Mouse (Mus musculus): ENCODE measurements around the gene Slc1a5. TPM values are rescaled to one million over a fixed set of nuclear protein-coding genes. Genes with fewer than 3 reads are reported as not detected.

Slc1a5 gene
- total RNA-seq, 1 experiment from 2014 or later, result 56.6 TPM

DNA sequence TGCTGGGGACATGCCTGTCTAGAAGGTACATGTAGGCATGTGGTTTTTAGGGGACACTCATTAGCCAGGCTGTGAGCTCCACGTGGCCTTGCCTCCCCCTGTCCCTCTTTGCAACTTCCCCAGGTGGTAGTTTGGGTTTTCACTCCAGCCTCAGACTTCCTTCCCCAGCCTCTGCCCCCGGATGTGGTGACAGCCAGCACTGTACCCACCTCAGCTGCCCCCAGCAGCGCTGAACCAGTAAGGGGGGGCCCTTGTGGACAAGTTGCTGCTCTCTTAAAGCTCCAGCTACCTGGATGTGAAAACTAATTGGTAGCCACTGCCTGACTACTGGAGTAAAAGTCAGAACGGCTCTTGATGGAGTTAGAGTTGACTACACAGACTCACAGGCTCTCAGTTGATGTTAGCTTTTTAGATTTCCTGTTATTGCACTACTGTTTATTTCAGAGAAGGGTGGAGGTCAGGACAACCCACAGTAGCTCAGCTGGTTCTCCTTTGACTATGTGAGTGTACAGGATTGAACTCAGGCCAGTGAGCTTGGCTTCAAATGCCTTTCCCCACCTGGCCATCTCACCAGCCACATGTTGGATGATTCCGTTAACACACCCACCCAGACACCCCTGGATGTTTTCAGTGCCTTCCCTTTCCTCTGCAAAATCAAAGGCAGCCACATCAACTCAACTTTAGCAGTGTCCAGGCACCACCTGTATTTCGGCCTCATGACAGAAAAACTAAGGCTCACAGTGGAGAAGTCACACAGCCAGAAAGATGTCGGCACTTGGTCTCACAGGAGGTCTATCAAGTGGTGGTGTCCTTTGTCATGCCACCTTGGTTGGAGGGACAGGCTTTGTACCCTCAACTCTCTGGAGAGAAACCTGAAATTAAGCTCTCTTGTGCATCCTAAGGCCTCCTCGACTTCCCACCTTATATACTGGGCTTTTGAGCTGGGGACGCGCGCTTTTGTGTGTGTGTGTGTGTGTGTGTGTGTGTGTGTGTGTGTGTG is 60.7 kb downstream of the Slc1a5 start:
- peak; percentile 18; the same call in 1 of the 2 replicates for ATAC-seq (replicated peaks; ENCODE audit: insufficient number of reproducible peaks, low FRiP score, low TSS enrichment, poor library complexity, severe bottlenecking)

DNA sequence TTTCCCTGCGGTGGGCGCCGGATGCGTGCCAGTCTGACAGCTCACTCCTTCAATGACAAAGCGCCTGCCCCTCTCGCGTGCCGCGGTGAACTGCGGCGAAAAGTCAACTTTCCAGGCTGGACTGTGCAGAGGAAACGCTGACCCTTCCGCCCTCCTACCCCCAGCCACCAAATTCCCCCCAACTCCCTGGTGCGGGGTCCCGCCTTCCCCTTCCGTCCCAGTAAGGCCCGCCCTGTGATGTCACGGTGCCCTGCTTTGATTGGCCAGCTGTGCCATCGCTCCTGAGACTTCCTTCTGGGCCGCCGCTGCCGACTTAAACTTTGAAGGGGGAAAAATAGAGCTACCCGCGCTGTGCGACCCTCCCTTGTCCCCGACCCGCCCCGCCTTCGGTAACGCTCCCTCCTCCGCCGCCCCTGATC is 61.5 kb downstream of the Slc1a5 start, which contains the start of gene Prkd2:
Gene Prkd2, plus strand, starts transcription at position 258 of the 419 bp plus-strand sequence.
- ATAC-seq (replicated peaks; ENCODE audit: insufficient number of reproducible peaks, low FRiP score, low TSS enrichment, poor library complexity, severe bottlenecking), result peak; percentile 82

- no peak for ATAC-seq (replicated peaks; ENCODE audit: insufficient number of reproducible peaks, low FRiP score, low TSS enrichment, poor library complexity, severe bottlenecking)
Observed at GRCm38 (mm10) chr7:16843441-16844171, 62.5 kb downstream of the Slc1a5 start.

DNA sequence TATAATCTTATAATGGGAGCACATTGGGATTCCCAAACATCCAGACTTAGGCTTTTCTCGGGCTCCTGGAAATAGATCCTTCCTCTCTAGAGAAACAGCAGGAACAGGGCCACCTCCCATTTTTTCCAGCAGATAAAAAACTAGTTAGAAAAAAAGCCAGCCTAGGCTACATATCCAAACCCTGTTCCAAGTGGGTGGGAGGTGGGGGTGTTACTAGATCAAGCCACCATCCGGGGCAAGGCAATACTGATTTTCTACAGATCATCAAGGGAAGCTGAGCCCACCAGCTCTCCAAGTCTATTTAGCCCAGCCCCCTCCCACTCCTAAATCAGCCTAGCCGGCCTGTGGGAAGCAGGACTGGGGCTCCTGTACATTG is 63.5 kb downstream of the Slc1a5 start:
- no peak for ATAC-seq (replicated peaks; ENCODE audit: insufficient number of reproducible peaks, low FRiP score, low TSS enrichment, poor library complexity, severe bottlenecking)

DNA sequence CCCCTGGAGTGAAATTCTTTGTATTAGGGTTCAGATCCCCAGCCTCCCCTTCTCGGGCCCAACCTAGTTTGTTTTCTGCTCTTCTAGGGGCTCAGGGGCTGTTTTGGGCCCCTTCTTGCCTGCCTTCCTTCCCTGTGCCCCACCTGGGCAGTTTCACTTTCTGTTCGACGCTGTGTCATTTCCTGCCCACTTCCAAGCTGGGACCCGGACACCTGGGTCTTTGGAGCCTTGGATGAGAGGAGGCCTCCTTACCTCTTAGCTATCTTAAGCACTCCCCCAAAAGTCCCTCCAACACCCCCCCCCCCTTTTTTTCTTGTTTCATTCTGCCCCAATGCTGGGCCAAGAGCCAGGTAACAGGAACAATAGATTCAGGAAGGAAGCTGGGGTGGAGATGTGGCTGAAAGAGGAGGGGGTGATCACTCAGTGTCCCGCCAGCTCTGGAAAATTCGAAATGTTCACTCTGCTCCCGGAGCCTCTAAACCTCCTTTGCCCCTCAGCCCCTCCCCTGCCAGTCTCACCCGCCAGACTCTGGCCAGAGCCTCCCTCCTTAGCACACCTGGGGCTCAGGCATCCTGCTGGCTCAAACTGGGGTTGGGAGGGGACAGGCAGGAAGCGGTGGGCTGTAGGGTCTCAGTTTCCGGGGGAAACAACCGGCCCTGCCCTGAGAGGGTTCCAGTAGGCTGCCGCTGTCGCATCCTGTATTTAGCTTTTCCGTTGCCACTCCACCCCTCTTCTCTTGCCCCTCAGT is 64.1 kb downstream of the Slc1a5 start:
- no peak for ATAC-seq (replicated peaks; ENCODE audit: insufficient number of reproducible peaks, low FRiP score, low TSS enrichment, poor library complexity, severe bottlenecking)

DNA sequence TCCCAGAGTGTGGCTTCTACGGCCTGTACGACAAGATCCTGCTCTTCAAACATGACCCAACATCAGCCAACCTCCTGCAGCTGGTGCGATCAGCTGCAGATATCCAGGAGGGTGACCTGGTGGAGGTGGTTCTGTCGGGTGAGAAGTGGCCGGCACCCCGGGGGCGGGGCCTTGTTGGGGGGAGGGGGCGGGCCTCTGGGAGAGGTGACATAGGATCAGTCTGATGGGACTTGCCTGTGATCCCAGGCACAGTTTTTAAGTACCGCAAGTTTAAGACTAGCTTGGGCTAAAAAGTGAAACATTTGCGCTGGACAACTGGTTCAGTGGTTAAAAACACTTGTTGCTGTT is 64.7 kb downstream of the Slc1a5 start:
- no peak for ATAC-seq (replicated peaks; ENCODE audit: insufficient number of reproducible peaks, low FRiP score, low TSS enrichment, poor library complexity, severe bottlenecking)

- ATAC-seq (replicated peaks; ENCODE audit: insufficient number of reproducible peaks, low FRiP score, low TSS enrichment, poor library complexity, severe bottlenecking), result no peak
Observed at GRCm38 (mm10) chr7:16846775-16847174, 65.6 kb downstream of the Slc1a5 start.

DNA sequence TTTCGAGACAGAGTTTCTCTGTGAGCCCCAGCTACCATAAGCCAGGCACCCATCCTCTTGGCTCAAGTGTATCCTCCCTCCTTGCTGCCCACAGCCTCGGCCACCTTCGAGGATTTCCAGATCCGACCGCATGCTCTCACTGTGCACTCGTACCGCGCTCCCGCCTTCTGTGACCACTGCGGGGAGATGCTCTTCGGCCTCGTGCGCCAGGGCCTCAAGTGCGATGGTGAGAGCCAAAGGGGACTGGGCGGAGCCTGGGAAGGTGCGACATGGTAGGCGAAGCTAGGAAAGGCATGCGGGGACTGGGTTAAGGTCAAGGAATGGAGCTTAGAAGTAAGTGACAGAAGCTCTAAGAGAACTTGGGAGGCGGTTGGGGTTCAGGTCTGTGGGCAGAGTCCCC is 66.4 kb downstream of the Slc1a5 start:
- no peak for ATAC-seq (replicated peaks; ENCODE audit: insufficient number of reproducible peaks, low FRiP score, low TSS enrichment, poor library complexity, severe bottlenecking)

Other genes starting within 250 kb of the Slc1a5 start
- 6.5 to 9.8 TPM (median 8.2 TPM) in 3 replicates for gene Arhgap35, start 166.3 kb upstream of the Slc1a5 start, total RNA-seq (2017)
- gene Ceacam15, start 105.6 kb upstream of the Slc1a5 start, total RNA-seq (2017), result not detected in 3 replicates
- gene Ceacam9, start 59.4 kb upstream of the Slc1a5 start, total RNA-seq (2017), result not detected in 3 replicates
- gene Ap2s1, start 42.9 kb upstream of the Slc1a5 start, total RNA-seq (2017), result 59.7 to 77.7 TPM (median 69.6 TPM) in 3 replicates
- gene Strn4, start 34.5 kb downstream of the Slc1a5 start, total RNA-seq (2017), result 70.9 to 99.8 TPM (median 71.5 TPM) in 3 replicates
- gene Fkrp, start 35.4 kb downstream of the Slc1a5 start, total RNA-seq (2017), result 9.6 to 15.3 TPM (median 10.6 TPM) in 3 replicates
- 13.1 to 26.6 TPM (median 15.6 TPM) in 3 replicates for gene Prkd2, start 61.6 kb downstream of the Slc1a5 start, total RNA-seq (2017)
- not detected in 3 replicates for gene Dact3, start 94.0 kb downstream of the Slc1a5 start, total RNA-seq (2017)
- not detected in 3 replicates for gene Gng8, start 110.4 kb downstream of the Slc1a5 start, total RNA-seq (2017)
- gene Ptgir, start 125.2 kb downstream of the Slc1a5 start, total RNA-seq (2017), result 9.8 to 15.4 TPM (median 14.0 TPM) in 3 replicates
- 169 to 298 TPM (median 195 TPM) in 3 replicates for gene Calm3, start 142.8 kb downstream of the Slc1a5 start, total RNA-seq (2017)
- 0.10 TPM in 1 of 3 replicates, not detected in the others for gene Pnmal2, start 163.3 kb downstream of the Slc1a5 start, total RNA-seq (2017)
- gene Pnmal1, start 178.3 kb downstream of the Slc1a5 start, total RNA-seq (2017), result not detected in 3 replicates
- gene Gm42372, start 201.7 kb downstream of the Slc1a5 start, total RNA-seq (2017), result 0.49 to 0.75 TPM (median 0.67 TPM) in 3 replicates
- gene Ccdc8, start 211.4 kb downstream of the Slc1a5 start, total RNA-seq (2017), result 0.10 to 0.38 TPM in 2 of 3 replicates, not detected in the other
- gene Ppp5c, start 246.6 kb downstream of the Slc1a5 start, total RNA-seq (2017), result 25.8 to 48.8 TPM (median 35.1 TPM) in 3 replicates

All from monocyte, adult 5-6 weeks (primary cell).